Mouse (Mus musculus) MEL (cell line): ENCODE measurements at regions not wholly inside any gene's neighbourhood (a gene's known extent, or its start where the extent isn't known, plus 50 kb on each side); places are given as distances from the start of the nearest gene placed in this dataset.

Source experiments
- DNase-seq: peaks from one replicate; pipeline ENCODE4 v3.0.0; 2011; ENCODE audit warnings: low read depth, low spot score
- H3K27ac ChIP-seq: 2 replicates; pipeline ENCODE4 v1.5.1; 2012; ENCODE audit warnings: low read depth, mild to moderate bottlenecking, control low read depth, low read length, moderate library complexity; ENCODE audit not compliant: control insufficient read depth
- H3K27me3 ChIP-seq, 2 experiments: fragments of 150-350 bp in 1 of 2; sonication (generic) in 1 of 2; 2 replicates each; pipeline ENCODE4 v1.6.1; 2012; ENCODE audit warnings: low read length in 2 of 2, mild to moderate bottlenecking in 2 of 2, improper control_type of control experiment in 1 of 2, moderate library complexity in 1 of 2; ENCODE audit not compliant: insufficient read depth in 2 of 2, control insufficient read depth in 1 of 2
- H3K36me3 ChIP-seq, 2 experiments: 2 replicates each; pipeline ENCODE4 v1.6.1; 2012 to 2014; ENCODE audit warnings: low read length in 2 of 2, improper control_type of control experiment in 1 of 2, inconsistent platforms in 1 of 2, mild to moderate bottlenecking in 1 of 2; ENCODE audit not compliant: insufficient read depth in 2 of 2, control insufficient read depth in 1 of 2
- H3K4me1 ChIP-seq, 2 experiments: fragments of 150-350 bp in 1 of 2; sonication (generic) in 1 of 2; 2 replicates each; pipeline ENCODE4 v1.6.1; 2012; ENCODE audit warnings: low read length in 2 of 2, improper control_type of control experiment in 1 of 2, mild to moderate bottlenecking in 1 of 2; ENCODE audit not compliant: insufficient read depth in 2 of 2, control insufficient read depth in 1 of 2
- H3K4me3 ChIP-seq, 2 experiments: fragments of 150-350 bp in 1 of 2; sonication (generic) in 1 of 2; 2 replicates each; pipeline ENCODE4 v1.5.1; 2012; ENCODE audit warnings: low read depth in 2 of 2, low read length in 2 of 2, mild to moderate bottlenecking in 2 of 2, moderate library complexity in 2 of 2, control low read depth in 1 of 2, improper control_type of control experiment in 1 of 2; ENCODE audit not compliant: control insufficient read depth in 1 of 2, insufficient read depth in 1 of 2
- H3K79me2 ChIP-seq: 2 replicates; pipeline ENCODE4 v1.6.1; 2012; ENCODE audit warnings: mild to moderate bottlenecking, low read length, moderate library complexity; ENCODE audit not compliant: control insufficient read depth, poor library complexity, insufficient read depth
- H3K9ac ChIP-seq: 2 replicates; pipeline ENCODE4 v1.6.1; 2012; ENCODE audit warnings: low read depth, mild to moderate bottlenecking, control low read depth, low read length, moderate library complexity; ENCODE audit not compliant: control insufficient read depth, poor library complexity, severe bottlenecking
- H3K9me3 ChIP-seq: fragments of 150-350 bp; sonication (generic); replicated peaks from 2 replicates; pipeline ENCODE4 v1.6.1; 2012; ENCODE audit warnings: mild to moderate bottlenecking, low read length, improper control_type of control experiment, moderate library complexity; ENCODE audit not compliant: insufficient read depth
- CHD1 ChIP-seq: IDR thresholded peaks from 2 replicates; pipeline ENCODE4 v1.6.1; 2012; ENCODE audit warnings: low read depth, mild to moderate bottlenecking, inconsistent platforms, low read length, improper control_type of control experiment
- ELF1 ChIP-seq: IDR thresholded peaks from 2 replicates; pipeline ENCODE4 v1.6.1; 2014; ENCODE audit warnings: low read depth, mild to moderate bottlenecking, inconsistent platforms, low read length, improper control_type of control experiment, moderate library complexity
- EP300 ChIP-seq, 2 experiments: IDR thresholded peaks; 2 replicates each; pipeline ENCODE4 v1.6.1; 2011; ENCODE audit warnings: improper control_type of control experiment in 2 of 2, low read length in 2 of 2, low read depth in 1 of 2, mild to moderate bottlenecking in 1 of 2
- GATA1 ChIP-seq: IDR thresholded peaks from 2 replicates; pipeline ENCODE4 v1.6.1; 2011; ENCODE audit warnings: low read depth, low read length, improper control_type of control experiment
- HCFC1 ChIP-seq: IDR thresholded peaks from 2 replicates; pipeline ENCODE4 v1.6.1; 2012; ENCODE audit warnings: low read depth, mild to moderate bottlenecking, inconsistent platforms, low read length, improper control_type of control experiment, moderate library complexity
- JUND ChIP-seq: IDR thresholded peaks from 2 replicates; pipeline ENCODE4 v1.6.1; 2011; ENCODE audit warnings: low read depth, mild to moderate bottlenecking, improper control_type of control experiment, low read length
- KAT2A ChIP-seq: conservative IDR thresholded peaks from 2 replicates; pipeline ENCODE4 v1.6.1; 2012; ENCODE audit warnings: low read depth, low read length, improper control_type of control experiment, inconsistent platforms
- MAFK ChIP-seq: IDR thresholded peaks from 2 replicates; pipeline ENCODE4 v1.6.1; 2011; ENCODE audit warnings: low read depth, mild to moderate bottlenecking, low read length, improper control_type of control experiment, borderline replicate concordance
- MAX ChIP-seq: IDR thresholded peaks from 2 replicates; pipeline ENCODE4 v1.6.1; 2011; ENCODE audit warnings: low read length, improper control_type of control experiment
- MAZ ChIP-seq: IDR thresholded peaks from 2 replicates; pipeline ENCODE4 v1.6.1; 2012; ENCODE audit warnings: low read depth, mild to moderate bottlenecking, inconsistent platforms, low read length, improper control_type of control experiment
- MEF2A ChIP-seq: IDR thresholded peaks from 2 replicates; pipeline ENCODE4 v1.6.1; 2014; ENCODE audit warnings: low read depth, mild to moderate bottlenecking, inconsistent platforms, low read length, improper control_type of control experiment; ENCODE audit not compliant: poor library complexity, insufficient replicate concordance, severe bottlenecking; ENCODE audit errors: extremely low read depth
- MXI1 ChIP-seq: IDR thresholded peaks from 2 replicates; pipeline ENCODE4 v1.6.1; 2011; ENCODE audit warnings: mild to moderate bottlenecking, low read depth, low read length, improper control_type of control experiment
- MYB ChIP-seq: IDR thresholded peaks from 2 replicates; pipeline ENCODE4 v1.6.1; 2011; ENCODE audit warnings: mild to moderate bottlenecking, low read depth, low read length, improper control_type of control experiment
- POLR2A ChIP-seq, 2 experiments: IDR thresholded peaks; 2 replicates each; pipeline ENCODE4 v1.6.1; 2011 to 2012; ENCODE audit warnings: low read length in 2 of 2, mild to moderate bottlenecking in 2 of 2, control low read depth in 1 of 2, improper control_type of control experiment in 1 of 2, low read depth in 1 of 2, moderate library complexity in 1 of 2; ENCODE audit not compliant: control insufficient read depth in 1 of 2, insufficient read depth in 1 of 2, poor library complexity in 1 of 2
- POLR2AphosphoS5 ChIP-seq: IDR thresholded peaks from 2 replicates; pipeline ENCODE4 v1.6.1; 2012; ENCODE audit warnings: low read depth, borderline replicate concordance, mild to moderate bottlenecking, inconsistent platforms, low read length, moderate library complexity, mixed read lengths
- RAD21 ChIP-seq: IDR thresholded peaks from 2 replicates; pipeline ENCODE4 v1.6.1; 2011; ENCODE audit warnings: mild to moderate bottlenecking, low read depth, low read length, improper control_type of control experiment
- SIN3A ChIP-seq: IDR thresholded peaks from 2 replicates; pipeline ENCODE4 v1.6.1; 2012; ENCODE audit warnings: low read length, improper control_type of control experiment, inconsistent platforms
- TAL1 ChIP-seq: IDR thresholded peaks from 2 replicates; pipeline ENCODE4 v1.6.1; 2012; ENCODE audit warnings: mild to moderate bottlenecking, inconsistent platforms, low read length, moderate library complexity, mixed read lengths
- TBP ChIP-seq: IDR thresholded peaks from 2 replicates; pipeline ENCODE4 v1.8.0; 2011; ENCODE audit warnings: low read depth, low read length, improper control_type of control experiment
- UBTF ChIP-seq: IDR thresholded peaks from 2 replicates; pipeline ENCODE4 v1.6.1; 2012; ENCODE audit warnings: low read depth, mild to moderate bottlenecking, inconsistent platforms, low read length, improper control_type of control experiment, moderate library complexity, borderline replicate concordance; ENCODE audit not compliant: insufficient read depth
- USF1 ChIP-seq: IDR thresholded peaks from 2 replicates; pipeline ENCODE4 v1.6.1; 2014; ENCODE audit warnings: low read depth, mild to moderate bottlenecking, inconsistent platforms, low read length, improper control_type of control experiment, moderate library complexity
- USF2 ChIP-seq, 2 experiments: IDR thresholded peaks; 2 replicates each; pipeline ENCODE4 v1.6.1; 2011 to 2012; ENCODE audit warnings: improper control_type of control experiment in 2 of 2, low read length in 2 of 2, borderline replicate concordance in 1 of 2, inconsistent platforms in 1 of 2, low read depth in 1 of 2, mild to moderate bottlenecking in 1 of 2; ENCODE audit not compliant: insufficient read depth in 1 of 2
- ZC3H11A ChIP-seq: IDR thresholded peaks from 2 replicates; pipeline ENCODE4 v1.6.1; 2012; ENCODE audit warnings: low read depth, mild to moderate bottlenecking, inconsistent platforms, low read length, improper control_type of control experiment
- ZKSCAN1 ChIP-seq: IDR thresholded peaks from 2 replicates; pipeline ENCODE4 v1.6.1; 2012; ENCODE audit warnings: low read depth, mild to moderate bottlenecking, inconsistent platforms, low read length, improper control_type of control experiment, moderate library complexity
- ZMIZ1 ChIP-seq: IDR thresholded peaks from 2 replicates; pipeline ENCODE4 v1.6.1; 2012; ENCODE audit warnings: low read depth, mild to moderate bottlenecking, inconsistent platforms, low read length, improper control_type of control experiment, moderate library complexity
- ZNF384 ChIP-seq: IDR thresholded peaks from 2 replicates; pipeline ENCODE4 v1.6.1; 2012; ENCODE audit warnings: low read depth, mild to moderate bottlenecking, inconsistent platforms, low read length, improper control_type of control experiment

- H3K9ac ChIP-seq: no peak overlapping the region
- peaks cover 0 to 7% of the 10 kb centered on the region in 2 experiments; a peak in 1 of 4 replicates for H3K36me3 ChIP-seq
- TF ChIP-seq USF1 (no peak), MAZ (no peak), ZNF384 (no peak), KAT2A (no peak), TBP (no peak), ELF1 (no peak), MXI1 (no peak), MAX (no peak), POLR2A (IDR thresholded peaks at IDR 0.05; ENCODE audit: control insufficient read depth in 1 of 2, insufficient read depth in 1 of 2, low read depth in 1 of 2, low read length in 2 of 2, poor library complexity in 1 of 2) (no peak), HCFC1 (no peak), UBTF (no peak), GATA1 (no peak), MEF2A (no peak), MYB (no peak), ZMIZ1 (no peak), POLR2AphosphoS5 (no peak), JUND (no peak), MAFK (no peak)
- H3K27ac ChIP-seq: no peak overlapping the region
- no peaks in the 10 kb centered on the region for H3K27me3 ChIP-seq
- peaks cover 3% of the 10 kb centered on the region in 2 experiments for H3K4me1 ChIP-seq
- H3K79me2 ChIP-seq: no peaks in the 10 kb centered on the region
- no peak for DNase-seq
- no peaks in the 10 kb centered on the region for H3K9me3 ChIP-seq
- H3K4me3 ChIP-seq: no peak overlapping the region
These were observed 826.1 kb upstream of the Nr2f1 start for GRCm38 (mm10) chr13:79025645-79026044.

DNA sequence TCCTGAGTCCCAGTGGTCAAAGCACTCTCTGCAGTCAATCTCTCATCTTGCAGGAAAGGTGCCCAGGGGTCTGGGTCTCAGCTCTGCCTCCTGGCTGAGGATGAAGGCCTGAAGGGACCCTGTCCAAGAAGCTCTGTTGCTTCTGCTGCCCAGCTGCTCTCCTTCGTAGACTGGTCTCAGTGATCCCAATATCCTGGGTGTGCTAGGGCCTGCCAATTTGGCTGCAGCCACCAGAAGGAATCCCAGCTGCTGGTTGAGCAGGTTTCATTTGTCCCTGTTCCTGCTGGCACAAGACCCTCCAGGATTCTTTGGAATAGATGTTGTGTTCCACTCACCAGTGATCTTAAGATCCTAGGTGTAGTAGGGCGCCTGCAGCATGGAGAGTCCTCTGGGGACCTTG lies 818.5 kb upstream of the Nr2f1 start:
- H3K79me2 ChIP-seq: no peaks in the 10 kb centered on the region
- TF ChIP-seq UBTF (no peak), ZKSCAN1 (no peak), RAD21 (no peak), GATA1 (no peak), MEF2A (no peak), USF1 (no peak), ZMIZ1 (no peak), EP300 (IDR thresholded peaks at IDR 0.05; ENCODE audit: low read depth in 1 of 2, low read length in 2 of 2) (no peak), KAT2A (no peak), USF2 (IDR thresholded peaks at IDR 0.05; ENCODE audit: borderline replicate concordance in 1 of 2, insufficient read depth in 1 of 2, low read depth in 1 of 2, low read length in 2 of 2) (no peak), ELF1 (no peak), MAFK (no peak), CHD1 (no peak), TAL1 (no peak), HCFC1 (no peak), POLR2AphosphoS5 (no peak), TBP (no peak), SIN3A (no peak), ZC3H11A (no peak)

More for the DNA sequence above, 818.5 kb upstream of the Nr2f1 start:
- no peak overlapping the region for H3K4me3 ChIP-seq
- H3K27me3 ChIP-seq: no peaks in the 10 kb centered on the region
- H3K27ac ChIP-seq: no peak overlapping the region
- peaks cover 0 to 2% of the 10 kb centered on the region in 2 experiments; a peak in 2 of 4 replicates for H3K4me1 ChIP-seq
- peaks cover 0 to 2% of the 10 kb centered on the region in 2 experiments; a peak in 1 of 4 replicates for H3K36me3 ChIP-seq
- H3K9ac ChIP-seq: no peak overlapping the region
- no peak for DNase-seq
- no peaks in the 10 kb centered on the region for H3K9me3 ChIP-seq
